Mouse (Mus musculus) hindbrain, embryonic 15.5 days (tissue): Measurements from ENCODE around the gene Zfp800. TPM values are rescaled to one million over a fixed set of nuclear protein-coding genes. Genes with fewer than 3 reads are reported as not detected.

Source experiments
- ATAC-seq: fragments of 200-750 bp; cut with Nextera tagmentation; 2 replicates; pipeline ENCODE4 v1.8.0; 2017; ENCODE audit warnings: low read depth, moderate number of reproducible peaks, moderate TSS enrichment; ENCODE audit not compliant: low FRiP score
- H3K27ac ChIP-seq: fragments of 300-500 bp; sonication (generic); replicated peaks from 2 replicates; pipeline ENCODE4 v1.5.1; 2015; ENCODE audit warnings: mild to moderate bottlenecking, inconsistent platforms
- H3K27me3 ChIP-seq: fragments of 300-500 bp; sonication (generic); 2 replicates; pipeline ENCODE4 v1.6.1; 2015; ENCODE audit warnings: control low read depth, inconsistent platforms
- H3K36me3 ChIP-seq: fragments of 300-500 bp; sonication (generic); 2 replicates; pipeline ENCODE4 v1.6.1; 2015; ENCODE audit warnings: control low read depth, inconsistent platforms
- H3K4me1 ChIP-seq: fragments of 300-500 bp; sonication (generic); replicated peaks from 2 replicates; pipeline ENCODE4 v1.6.1; 2015; ENCODE audit warnings: control low read depth, inconsistent platforms
- H3K4me2 ChIP-seq: fragments of 300-500 bp; sonication (generic); 2 replicates; pipeline ENCODE4 v1.6.1; 2015; ENCODE audit warnings: moderate library complexity, mild to moderate bottlenecking, inconsistent platforms
- H3K4me3 ChIP-seq: fragments of 300-500 bp; sonication (generic); 2 replicates; pipeline ENCODE4 v1.5.1; 2015; ENCODE audit warnings: mild to moderate bottlenecking, inconsistent platforms
- H3K9ac ChIP-seq: fragments of 300-500 bp; sonication (generic); 2 replicates; pipeline ENCODE4 v1.6.1; 2015; ENCODE audit warnings: inconsistent platforms
- H3K9me3 ChIP-seq: fragments of 300-500 bp; sonication (generic); 2 replicates; pipeline ENCODE4 v1.6.1; 2016; ENCODE audit warnings: control low read depth, inconsistent platforms
- WGBS: fragments of 180-500 bp; shearing (Covaris S2); methylation state at CpG from one replicate; pipeline ENCODE4 v1.1.7; 2015; 5-methylcytosine and 5-hydroxymethylcytosine counted together
- polyA plus RNA-seq: library from polyadenylated mRNA; unstranded; fragments of >200 nt; fragmentation: Nextera tagmentation; extraction: Ambion mirVana; gene quantifications from 2 replicates; pipeline ENCODE4 v1.2.1, GENCODE M21; 2015

The Zfp800 gene
- polyA plus RNA-seq, 1 experiment from 2014 or later: 22.4 TPM

DNA sequence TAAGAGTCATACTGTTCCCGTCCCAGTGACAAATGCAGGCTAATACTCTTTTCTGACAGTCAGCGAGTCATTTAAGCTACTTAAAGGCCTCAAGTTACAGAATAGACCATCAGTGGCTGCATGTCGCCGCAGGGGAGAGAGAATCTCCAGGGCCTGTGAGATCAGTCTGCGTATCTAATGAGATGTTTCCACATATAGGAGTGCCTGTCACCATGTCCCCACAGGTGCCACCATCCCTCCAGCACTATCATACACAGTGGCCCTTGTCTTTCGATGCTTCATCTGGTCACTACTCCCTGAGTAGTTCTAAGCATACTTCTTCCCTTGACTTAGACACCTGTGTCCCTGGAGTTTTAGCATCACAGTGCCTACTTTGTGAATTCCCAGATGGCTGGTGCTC, 68.0 kb downstream of the Zfp800 start:
- Histone ChIP-seq H3K4me1 (0 out of 2 replicates have a peak, but pooled peaks cover 3% of the 10 kb centered on the region), H3K27me3 (no peaks in the 10 kb centered on the region), H3K36me3 (no peaks in the 10 kb centered on the region), H3K27ac (no peak overlapping the region), H3K4me3 (no peak overlapping the region), H3K9ac (no peak overlapping the region), H3K4me2 (no peak overlapping the region), H3K9me3 (no peaks in the 10 kb centered on the region)
- 44% methylated on average over 6 of the region's 6 CpGs for WGBS
- no peak for ATAC-seq

DNA sequence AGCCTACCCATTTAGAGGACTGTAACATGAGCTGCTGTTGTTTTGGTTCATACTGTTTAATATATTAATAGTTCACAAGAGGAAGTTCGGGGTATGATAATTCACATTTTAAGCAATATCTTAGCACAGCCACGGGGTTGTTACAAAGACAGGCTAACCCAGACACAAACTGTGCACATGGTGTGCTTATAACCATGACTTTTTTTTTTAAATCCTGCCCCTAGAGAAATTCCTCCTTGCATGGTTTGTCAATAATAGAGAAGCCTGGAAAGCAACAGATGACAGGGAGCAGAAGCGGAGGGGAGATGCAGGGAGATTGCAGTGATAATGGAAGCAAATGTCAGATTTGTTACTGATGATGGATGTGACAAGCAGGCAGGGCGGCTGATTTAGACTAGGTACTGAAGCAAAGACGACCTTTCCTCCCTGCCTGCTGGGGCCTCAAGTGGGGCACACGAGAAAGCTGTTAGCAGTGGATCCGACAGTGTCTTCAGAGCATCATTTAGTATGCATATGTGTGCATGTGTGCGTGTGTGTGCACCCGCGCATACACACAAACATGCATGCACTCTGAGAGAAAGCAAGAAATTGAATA, 68.7 kb downstream of the Zfp800 start:
- no peak overlapping the region for H3K4me3 ChIP-seq
- H3K9me3 ChIP-seq: no peaks in the 10 kb centered on the region
- H3K27me3 ChIP-seq: no peaks in the 10 kb centered on the region
- H3K27ac ChIP-seq: no peak overlapping the region
- no peak overlapping the region for H3K9ac ChIP-seq
- H3K4me2 ChIP-seq: no peak overlapping the region
- H3K4me1 ChIP-seq: 0 out of 2 replicates have a peak, but pooled peaks cover 3% of the 10 kb centered on the region
- 41% methylated on average over 10 of the region's 10 CpGs for WGBS
- no peak; the same call in 1 of the 2 replicates for ATAC-seq
- no peaks in the 10 kb centered on the region for H3K36me3 ChIP-seq

DNA sequence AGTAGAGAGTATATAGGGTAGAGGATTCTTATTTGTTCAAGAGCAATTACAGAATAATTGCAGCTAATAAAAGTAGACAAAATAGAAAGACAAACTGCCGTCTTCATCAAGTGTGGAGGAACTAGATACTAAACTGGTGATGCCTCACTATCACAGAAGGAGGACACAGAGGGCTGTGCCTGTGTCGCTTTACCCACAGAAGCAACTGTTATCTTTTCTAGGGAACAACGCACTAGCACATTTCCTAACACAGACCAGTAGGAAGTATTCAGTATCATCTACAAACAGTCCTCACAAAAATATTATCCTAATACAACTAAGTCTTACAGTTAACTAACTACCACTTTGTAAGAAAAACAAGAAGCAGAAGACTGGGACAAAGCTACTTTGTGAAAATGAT, 71.1 kb downstream of the Zfp800 start:
- Histone ChIP-seq H3K9ac (no peak overlapping the region), H3K9me3 (0 out of 2 replicates have a peak, but pooled peaks cover 5% of the 10 kb centered on the region), H3K4me3 (no peak overlapping the region), H3K27ac (no peak overlapping the region), H3K4me2 (no peak overlapping the region), H3K36me3 (no peaks in the 10 kb centered on the region), H3K4me1 (0 out of 2 replicates have a peak, but pooled peaks cover 3% of the 10 kb centered on the region), H3K27me3 (no peaks in the 10 kb centered on the region)
- ATAC-seq: no peak
- 90% methylated on average over 3 of the region's 3 CpGs for WGBS

DNA sequence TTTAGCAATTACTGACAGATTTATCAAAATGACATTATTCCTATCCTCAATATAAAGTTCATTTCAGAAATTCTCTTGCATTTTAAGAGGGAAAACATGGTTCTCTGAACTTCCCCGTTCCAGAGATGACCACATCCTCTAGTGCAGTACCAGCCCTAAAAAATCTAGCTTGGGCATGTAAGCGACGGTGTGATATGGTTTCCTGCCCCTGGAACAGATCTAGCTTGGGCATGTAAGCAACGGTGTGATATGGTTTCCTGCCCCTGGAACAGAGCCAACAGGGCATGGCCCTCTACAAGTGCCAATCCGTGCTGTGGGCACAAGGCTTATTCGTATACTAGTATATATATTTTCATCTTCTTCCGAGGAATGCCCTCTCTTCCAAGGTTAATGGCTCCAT, 75.4 kb downstream of the Zfp800 start:
- H3K9me3 ChIP-seq: 0 out of 2 replicates have a peak, but pooled peaks cover 5% of the 10 kb centered on the region
- no peaks in the 10 kb centered on the region for H3K4me1 ChIP-seq
- H3K27ac ChIP-seq: no peak overlapping the region
- no peak overlapping the region for H3K4me3 ChIP-seq
- H3K27me3 ChIP-seq: no peaks in the 10 kb centered on the region
- no peak overlapping the region for H3K9ac ChIP-seq
- 93% methylated on average over 7 of the region's 7 CpGs for WGBS
- no peak for ATAC-seq
- H3K4me2 ChIP-seq: no peak overlapping the region
- no peaks in the 10 kb centered on the region for H3K36me3 ChIP-seq

DNA sequence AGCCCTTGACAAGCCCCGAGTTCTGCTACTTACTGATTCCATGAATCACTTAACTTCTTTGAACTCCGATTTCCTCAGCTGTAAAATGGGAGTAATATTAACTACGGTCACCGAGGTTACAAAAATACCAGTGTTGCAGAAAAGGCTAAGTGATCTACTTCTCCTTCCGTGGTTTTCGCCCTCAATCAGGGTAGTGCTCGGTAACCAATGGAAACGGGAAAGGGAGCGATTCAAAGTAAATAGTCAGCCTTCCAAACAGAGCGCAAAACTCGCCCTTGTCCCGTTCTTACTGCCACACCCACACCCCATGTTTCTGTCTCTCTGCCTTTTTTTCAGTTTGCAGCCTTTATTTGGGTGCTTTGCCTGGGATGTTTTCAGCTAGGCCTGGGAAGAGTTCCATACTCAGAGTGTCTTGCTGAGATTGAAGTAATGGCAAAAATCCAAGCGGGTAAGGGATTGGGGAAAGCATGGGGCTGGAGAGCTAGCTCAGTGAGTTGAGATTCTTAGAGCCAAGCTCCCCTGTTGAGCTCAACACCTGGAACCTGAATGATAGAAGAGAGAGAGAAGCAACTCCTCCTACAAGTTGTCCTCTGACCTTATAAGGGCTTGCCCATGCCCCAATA, 78.0 kb downstream of the Zfp800 start:
- Histone ChIP-seq H3K4me3 (no peak overlapping the region), H3K9me3 (0 out of 2 replicates have a peak, but pooled peaks cover 5% of the 10 kb centered on the region), H3K9ac (no peak overlapping the region), H3K36me3 (no peaks in the 10 kb centered on the region), H3K4me1 (no peaks in the 10 kb centered on the region), H3K27ac (no peak overlapping the region), H3K27me3 (no peaks in the 10 kb centered on the region), H3K4me2 (no peak overlapping the region)
- WGBS: 72% methylated on average over 13 of the region's 13 CpGs
- no peak for ATAC-seq

DNA sequence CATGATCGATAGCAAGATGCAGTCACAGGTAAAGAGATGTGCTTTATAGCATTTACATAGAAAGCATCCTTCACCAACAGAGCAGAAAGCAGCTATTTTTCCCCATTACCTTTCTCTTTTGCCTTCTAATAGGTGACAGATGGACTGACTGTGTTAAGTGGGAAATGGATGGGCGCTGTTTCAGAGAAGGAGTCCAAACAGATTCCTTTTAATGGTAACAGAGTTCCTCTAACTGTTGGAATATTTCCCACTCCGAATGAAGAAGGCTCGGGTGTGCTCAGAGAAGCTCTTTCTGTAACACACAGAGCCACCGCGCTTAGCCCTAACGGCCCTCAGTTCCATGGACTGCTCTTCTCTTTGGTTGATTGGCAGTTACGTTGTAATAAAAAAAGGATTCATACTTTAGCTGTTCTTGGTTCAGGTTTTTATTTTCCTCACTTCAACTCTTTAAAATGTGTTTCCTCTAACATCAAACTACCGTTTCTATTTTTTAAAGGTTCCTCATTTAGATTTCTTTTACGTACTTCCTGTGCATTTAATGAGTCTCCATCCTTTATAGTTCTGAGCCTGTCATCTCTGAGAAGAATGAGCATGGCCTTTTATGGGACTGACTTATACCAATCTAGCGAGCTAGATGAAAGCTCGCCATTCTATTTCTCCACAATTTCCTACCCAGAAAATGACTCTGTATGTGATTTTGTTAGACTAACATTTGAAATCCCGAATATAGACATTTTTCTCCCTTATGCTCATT, 78.8 kb downstream of the Zfp800 start:
- H3K4me1 ChIP-seq: no peaks in the 10 kb centered on the region
- H3K27ac ChIP-seq: no peak overlapping the region
- H3K4me3 ChIP-seq: no peak overlapping the region
- WGBS: 78% methylated on average over 13 of the region's 13 CpGs
- no peak overlapping the region for H3K4me2 ChIP-seq
- no peaks in the 10 kb centered on the region for H3K36me3 ChIP-seq
- H3K9ac ChIP-seq: no peak overlapping the region
- H3K27me3 ChIP-seq: no peaks in the 10 kb centered on the region
- H3K9me3 ChIP-seq: 0 out of 2 replicates have a peak, but pooled peaks cover 5% of the 10 kb centered on the region
- no peak for ATAC-seq

DNA sequence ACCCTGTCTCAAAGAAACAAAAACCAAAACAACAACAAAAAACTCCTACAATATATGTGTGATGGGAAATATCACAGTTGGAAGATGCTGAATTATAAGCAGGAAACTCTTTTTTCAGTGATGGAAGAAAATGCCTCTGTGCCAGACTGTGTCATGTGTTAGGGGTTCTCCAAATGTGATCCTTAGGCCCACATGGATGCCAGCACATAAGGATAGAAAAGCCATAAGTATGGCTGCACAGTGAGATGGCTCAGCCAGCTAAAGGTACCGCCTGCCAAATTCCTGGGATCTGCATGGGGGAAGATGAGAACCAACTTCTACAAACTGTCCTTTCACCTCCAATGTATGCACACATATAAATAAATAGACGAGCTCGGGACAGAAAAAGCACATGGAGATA, 82.6 kb downstream of the Zfp800 start:
- Histone ChIP-seq H3K27ac (no peak overlapping the region), H3K4me3 (no peak overlapping the region), H3K9me3 (no peaks in the 10 kb centered on the region), H3K4me1 (no peaks in the 10 kb centered on the region), H3K36me3 (no peaks in the 10 kb centered on the region), H3K9ac (no peak overlapping the region), H3K4me2 (no peak overlapping the region), H3K27me3 (no peaks in the 10 kb centered on the region)
- no peak for ATAC-seq
- WGBS: 97% methylated on average over 3 of the region's 3 CpGs

DNA sequence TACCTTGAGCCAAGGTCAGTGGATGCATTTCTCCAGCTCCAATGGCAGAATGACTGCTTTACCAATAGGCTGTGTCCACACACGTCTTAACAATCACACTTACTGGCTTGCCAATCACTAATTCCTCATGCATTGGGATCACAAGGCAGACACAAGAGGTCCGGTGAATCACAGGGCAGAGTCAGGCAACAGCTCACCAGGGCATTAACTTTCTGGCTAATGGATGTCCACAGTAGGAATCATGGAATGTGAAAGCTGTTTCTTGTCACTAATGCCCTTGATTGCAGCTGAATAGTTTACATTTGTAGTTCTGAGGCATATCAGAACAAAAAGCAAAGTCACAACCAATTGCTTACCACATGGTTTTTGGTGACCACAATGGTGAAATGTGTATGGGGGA, 85.7 kb downstream of the Zfp800 start:
- H3K9me3 ChIP-seq: no peaks in the 10 kb centered on the region
- H3K27ac ChIP-seq: no peak overlapping the region
- H3K9ac ChIP-seq: no peak overlapping the region
- WGBS: 79% methylated on average over 2 of the region's 2 CpGs
- H3K4me1 ChIP-seq: no peaks in the 10 kb centered on the region
- ATAC-seq: no peak
- no peaks in the 10 kb centered on the region for H3K36me3 ChIP-seq
- no peak overlapping the region for H3K4me3 ChIP-seq
- no peak overlapping the region for H3K4me2 ChIP-seq
- H3K27me3 ChIP-seq: no peaks in the 10 kb centered on the region

DNA sequence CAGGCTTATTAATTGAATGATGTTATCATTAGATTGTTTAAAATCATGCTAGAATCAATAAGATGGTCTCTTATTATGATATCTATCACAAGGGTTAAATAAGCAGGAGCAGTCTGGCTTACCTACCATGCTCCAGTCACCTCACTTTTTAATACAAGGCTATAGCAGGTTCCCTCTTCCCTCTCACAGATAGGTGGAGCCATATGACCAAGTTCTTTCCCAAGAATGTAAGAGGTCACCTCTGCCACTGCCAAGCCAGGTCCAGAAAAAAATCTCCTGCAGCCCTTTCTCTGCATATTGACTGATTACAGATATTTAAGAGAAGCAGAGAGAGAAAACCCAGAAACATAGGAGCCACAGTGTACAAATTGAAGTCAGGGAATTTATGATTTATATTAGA, 88.1 kb downstream of the Zfp800 start:
- H3K4me3 ChIP-seq: no peak overlapping the region
- H3K27ac ChIP-seq: no peak overlapping the region
- ATAC-seq: no peak
- no peak overlapping the region for H3K9ac ChIP-seq
- H3K27me3 ChIP-seq: no peaks in the 10 kb centered on the region
- H3K4me2 ChIP-seq: no peak overlapping the region
- H3K36me3 ChIP-seq: no peaks in the 10 kb centered on the region
- no peaks in the 10 kb centered on the region for H3K4me1 ChIP-seq
- H3K9me3 ChIP-seq: no peaks in the 10 kb centered on the region

DNA sequence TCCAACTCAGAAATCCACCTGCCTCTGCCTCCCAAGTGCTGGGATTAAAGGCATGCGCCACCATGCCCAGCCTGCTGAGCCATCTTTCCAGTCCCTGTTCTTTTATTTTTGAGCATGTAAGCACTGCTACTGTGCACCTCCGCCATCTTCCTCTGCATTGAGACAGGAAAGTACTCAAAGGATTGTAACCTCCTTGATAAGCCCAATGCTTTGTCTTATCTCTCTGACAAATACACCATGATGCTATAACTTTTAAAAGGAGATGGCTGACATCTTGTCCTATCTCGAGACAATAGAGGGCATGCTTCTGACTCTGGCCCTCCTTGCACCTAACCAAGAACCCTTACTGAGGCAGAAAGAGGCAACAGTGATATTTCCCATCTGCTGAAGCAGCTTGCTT, 88.9 kb downstream of the Zfp800 start:
- no peak for ATAC-seq
- Histone ChIP-seq H3K4me2 (no peak overlapping the region), H3K27me3 (no peaks in the 10 kb centered on the region), H3K9ac (no peak overlapping the region), H3K4me3 (no peak overlapping the region), H3K27ac (no peak overlapping the region), H3K4me1 (no peaks in the 10 kb centered on the region), H3K36me3 (no peaks in the 10 kb centered on the region), H3K9me3 (no peaks in the 10 kb centered on the region)
- 89% methylated on average over 3 of the region's 3 CpGs for WGBS

DNA sequence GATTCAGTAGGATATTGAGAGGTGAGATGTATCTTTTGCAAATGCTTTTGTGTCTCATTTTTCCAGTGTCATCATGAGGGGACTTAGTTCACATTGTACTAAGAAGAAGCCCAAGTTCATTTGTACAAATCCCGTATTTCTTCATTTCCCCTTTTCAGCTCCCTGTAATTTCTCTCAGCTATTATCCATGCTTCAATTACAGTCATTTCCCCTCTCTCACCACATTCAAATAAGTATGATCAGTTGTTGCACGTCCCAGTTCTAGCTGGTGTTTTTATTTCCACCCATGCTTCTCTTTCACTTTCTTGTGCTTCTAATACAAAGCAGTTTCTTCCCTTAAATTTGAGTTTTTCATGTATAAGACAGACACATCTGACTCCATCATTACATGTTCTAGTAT, 91.1 kb downstream of the Zfp800 start:
- no peak overlapping the region for H3K9ac ChIP-seq
- H3K4me2 ChIP-seq: no peak overlapping the region
- H3K4me3 ChIP-seq: no peak overlapping the region
- H3K4me1 ChIP-seq: no peaks in the 10 kb centered on the region
- H3K36me3 ChIP-seq: no peaks in the 10 kb centered on the region
- no peak for ATAC-seq
- WGBS: 87% methylated on average over 2 of the region's 2 CpGs
- no peaks in the 10 kb centered on the region for H3K27me3 ChIP-seq
- H3K27ac ChIP-seq: no peak overlapping the region
- H3K9me3 ChIP-seq: no peaks in the 10 kb centered on the region

DNA sequence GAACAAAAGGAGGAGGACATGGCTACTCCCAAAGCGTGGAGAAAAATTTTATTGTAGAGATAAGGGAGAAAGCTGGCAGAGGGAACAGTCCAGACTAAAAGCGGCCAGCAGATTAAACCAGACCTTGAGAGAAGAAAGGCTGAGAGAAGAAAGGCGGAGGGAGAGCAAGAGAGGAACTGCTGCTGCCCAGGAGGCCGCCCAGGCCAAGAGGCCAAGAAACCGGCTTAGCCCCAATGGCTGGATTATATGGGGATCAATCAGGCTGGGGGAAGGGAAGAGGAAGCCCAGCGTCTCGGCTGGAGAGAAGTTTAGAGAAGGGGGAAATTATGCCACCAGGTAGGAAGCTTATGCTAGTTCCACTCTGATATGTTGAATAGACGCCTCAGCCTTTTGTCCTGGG, 101.5 kb downstream of the Zfp800 start:
- Histone ChIP-seq H3K4me1 (no peaks in the 10 kb centered on the region), H3K36me3 (no peaks in the 10 kb centered on the region), H3K4me2 (no peak overlapping the region), H3K9ac (no peak overlapping the region), H3K9me3 (no peaks in the 10 kb centered on the region), H3K4me3 (no peak overlapping the region), H3K27ac (no peak overlapping the region), H3K27me3 (no peaks in the 10 kb centered on the region)
- WGBS: 33% methylated on average over 8 of the region's 8 CpGs
- ATAC-seq: no peak
